Mouse (Mus musculus): ENCODE results near the gene Lcn12.

DNA sequence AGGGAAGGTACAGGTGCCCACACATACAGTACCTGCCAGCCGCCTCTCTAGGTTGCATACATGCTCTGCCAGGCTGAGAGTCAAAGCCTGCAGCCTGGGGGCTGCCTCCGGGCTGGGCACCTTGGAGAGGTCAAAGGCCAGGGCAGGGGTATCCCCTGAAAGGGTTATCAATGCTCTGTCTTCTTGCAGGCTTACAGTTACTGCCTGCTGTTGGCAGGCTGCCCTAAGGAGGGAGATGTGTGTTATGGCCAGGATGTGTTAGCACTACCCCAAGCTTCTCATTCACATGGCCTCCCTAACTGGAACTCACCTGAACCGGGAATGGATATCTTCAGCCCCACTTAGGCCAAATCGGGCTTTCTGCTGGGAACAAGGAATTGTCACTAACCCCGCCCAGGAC, 33.6 kb downstream of the Lcn12 start:
- TF ChIP-seq CTCF (IDR thresholded peaks at IDR 0.05; ENCODE audit: low read depth) (no peak), EP300 (optimal IDR thresholded peaks at IDR 0.05) (no peak)

Data from stomach, postnatal 0 days (tissue).